Mouse (Mus musculus): Measurements from ENCODE around the gene Notch2. TPM values are rescaled to one million over a fixed set of nuclear protein-coding genes. Genes with fewer than 3 reads are reported as not detected.

The Notch2 gene
- 5.6 and 6.6 TPM in 2 replicates for polyA plus RNA-seq (2012; rRNA removed)

GRCm38 (mm10) chr3:98013401-98014281, at the start of gene Notch2:
TSS of gene Notch2 (plus strand) at chr3:98013527.
- no peak for TF ChIP-seq CTCF (IDR thresholded peaks at IDR 0.05; ENCODE audit: extremely low read depth, insufficient read length, insufficient replicate concordance, low read depth, low read length)
- TF ChIP-seq POLR2A (IDR thresholded peaks at IDR 0.05; ENCODE audit: low read depth, low read length), result peak; percentile 92
- no peaks in the 10 kb centered on the region for H3K27me3 ChIP-seq (ENCODE audit: control insufficient read depth, insufficient read depth, low read length)
- H3K36me3 ChIP-seq (ENCODE audit: control insufficient read depth, insufficient read depth, low read length), result no peaks in the 10 kb centered on the region
- WGBS, result under 1% methylated on average over 95 of the region's 95 CpGs
- peak within 1 kb of the TSS; percentile 43; the same call in 1 of the 2 replicates for H3K27ac ChIP-seq (ENCODE audit: insufficient read depth, low read depth, low read length)
- peaks cover 4% of the 10 kb centered on the region; the same call in 1 of the 2 replicates for H3K4me1 ChIP-seq (ENCODE audit: control insufficient read depth, insufficient read depth, insufficient read length, low read length)
- peak within 1 kb of the TSS; percentile 87 for H3K4me3 ChIP-seq (ENCODE audit: low read depth, low read length)

- 68% methylated on average over 14 of the region's 14 CpGs for WGBS
- Histone ChIP-seq H3K4me3 (ENCODE audit: low read depth, low read length) (no peak overlapping the region), H3K27ac (ENCODE audit: insufficient read depth, low read depth, low read length) (no peak overlapping the region), H3K36me3 (ENCODE audit: control insufficient read depth, insufficient read depth, low read length) (no peaks in the 10 kb centered on the region), H3K27me3 (ENCODE audit: control insufficient read depth, insufficient read depth, low read length) (no peaks in the 10 kb centered on the region), H3K4me1 (ENCODE audit: control insufficient read depth, insufficient read depth, insufficient read length, low read length) (no peaks in the 10 kb centered on the region)
- TF ChIP-seq CTCF (IDR thresholded peaks at IDR 0.05; ENCODE audit: extremely low read depth, insufficient read length, insufficient replicate concordance, low read depth, low read length), result no peak
- no peak for TF ChIP-seq POLR2A (IDR thresholded peaks at IDR 0.05; ENCODE audit: low read depth, low read length)
Observed at GRCm38 (mm10) chr3:97964878-97965353, 48.4 kb upstream of the Notch2 start.

- TF ChIP-seq CTCF (IDR thresholded peaks at IDR 0.05; ENCODE audit: extremely low read depth, insufficient read length, insufficient replicate concordance, low read depth, low read length) (no peak), POLR2A (IDR thresholded peaks at IDR 0.05; ENCODE audit: low read depth, low read length) (no peak)
- 47% methylated on average over 2 of the region's 2 CpGs for WGBS
Observed at GRCm38 (mm10) chr3:97967627-97968026, 45.7 kb upstream of the Notch2 start.

GRCm38 (mm10) chr3:97968191-97968590, 45.1 kb upstream of the Notch2 start:
- Histone ChIP-seq H3K36me3 (ENCODE audit: control insufficient read depth, insufficient read depth, low read length) (no peaks in the 10 kb centered on the region), H3K27me3 (ENCODE audit: control insufficient read depth, insufficient read depth, low read length) (no peaks in the 10 kb centered on the region), H3K4me1 (ENCODE audit: control insufficient read depth, insufficient read depth, insufficient read length, low read length) (peaks cover 3% of the 10 kb centered on the region; the same call in 1 of the 2 replicates), H3K27ac (ENCODE audit: insufficient read depth, low read depth, low read length) (no peak overlapping the region), H3K4me3 (ENCODE audit: low read depth, low read length) (no peak overlapping the region)
- no peak for TF ChIP-seq POLR2A (IDR thresholded peaks at IDR 0.05; ENCODE audit: low read depth, low read length)
- no peak for TF ChIP-seq CTCF (IDR thresholded peaks at IDR 0.05; ENCODE audit: extremely low read depth, insufficient read length, insufficient replicate concordance, low read depth, low read length)
- WGBS, result 21% methylated on average over 2 of the region's 2 CpGs

More at GRCm38 (mm10) chr3:97967627-97968026, 45.7 kb upstream of the Notch2 start:
- Histone ChIP-seq H3K27ac (ENCODE audit: insufficient read depth, low read depth, low read length) (no peak overlapping the region), H3K36me3 (ENCODE audit: control insufficient read depth, insufficient read depth, low read length) (no peaks in the 10 kb centered on the region), H3K4me1 (ENCODE audit: control insufficient read depth, insufficient read depth, insufficient read length, low read length) (peaks cover 3% of the 10 kb centered on the region; the same call in 1 of the 2 replicates), H3K27me3 (ENCODE audit: control insufficient read depth, insufficient read depth, low read length) (no peaks in the 10 kb centered on the region), H3K4me3 (ENCODE audit: low read depth, low read length) (no peak overlapping the region)

GRCm38 (mm10) chr3:97969019-97969418, 44.3 kb upstream of the Notch2 start:
- Histone ChIP-seq H3K4me1 (ENCODE audit: control insufficient read depth, insufficient read depth, insufficient read length, low read length) (peaks cover 3% of the 10 kb centered on the region; the same call in 1 of the 2 replicates), H3K36me3 (ENCODE audit: control insufficient read depth, insufficient read depth, low read length) (no peaks in the 10 kb centered on the region), H3K4me3 (ENCODE audit: low read depth, low read length) (no peak overlapping the region), H3K27ac (ENCODE audit: insufficient read depth, low read depth, low read length) (no peak overlapping the region), H3K27me3 (ENCODE audit: control insufficient read depth, insufficient read depth, low read length) (no peaks in the 10 kb centered on the region)
- TF ChIP-seq CTCF (IDR thresholded peaks at IDR 0.05; ENCODE audit: extremely low read depth, insufficient read length, insufficient replicate concordance, low read depth, low read length), result no peak
- TF ChIP-seq POLR2A (IDR thresholded peaks at IDR 0.05; ENCODE audit: low read depth, low read length), result no peak
- 77% methylated on average over 1 of the region's 1 CpGs for WGBS

- Histone ChIP-seq H3K36me3 (ENCODE audit: control insufficient read depth, insufficient read depth, low read length) (no peaks in the 10 kb centered on the region), H3K4me1 (ENCODE audit: control insufficient read depth, insufficient read depth, insufficient read length, low read length) (peaks cover 3% of the 10 kb centered on the region; the same call in 1 of the 2 replicates), H3K27ac (ENCODE audit: insufficient read depth, low read depth, low read length) (no peak overlapping the region), H3K4me3 (ENCODE audit: low read depth, low read length) (no peak overlapping the region), H3K27me3 (ENCODE audit: control insufficient read depth, insufficient read depth, low read length) (no peaks in the 10 kb centered on the region)
- no peak for TF ChIP-seq POLR2A (IDR thresholded peaks at IDR 0.05; ENCODE audit: low read depth, low read length)
- TF ChIP-seq CTCF (IDR thresholded peaks at IDR 0.05; ENCODE audit: extremely low read depth, insufficient read length, insufficient replicate concordance, low read depth, low read length), result no peak
- WGBS, result 25% methylated on average over 7 of the region's 7 CpGs
Observed at GRCm38 (mm10) chr3:97971117-97971516, 42.2 kb upstream of the Notch2 start.

GRCm38 (mm10) chr3:97972200-97972599, 41.1 kb upstream of the Notch2 start:
- TF ChIP-seq POLR2A (IDR thresholded peaks at IDR 0.05; ENCODE audit: low read depth, low read length) (no peak), CTCF (IDR thresholded peaks at IDR 0.05; ENCODE audit: extremely low read depth, insufficient read length, insufficient replicate concordance, low read depth, low read length) (no peak)
- Histone ChIP-seq H3K4me1 (ENCODE audit: control insufficient read depth, insufficient read depth, insufficient read length, low read length) (peaks cover 3% of the 10 kb centered on the region; the same call in 1 of the 2 replicates), H3K36me3 (ENCODE audit: control insufficient read depth, insufficient read depth, low read length) (no peaks in the 10 kb centered on the region), H3K27me3 (ENCODE audit: control insufficient read depth, insufficient read depth, low read length) (no peaks in the 10 kb centered on the region), H3K4me3 (ENCODE audit: low read depth, low read length) (no peak overlapping the region), H3K27ac (ENCODE audit: insufficient read depth, low read depth, low read length) (no peak overlapping the region)
- 64% methylated on average over 5 of the region's 5 CpGs for WGBS
